Mouse (Mus musculus) stomach, postnatal 0 days (tissue): ENCODE measurements at regions not wholly inside any gene's neighbourhood (a gene's known extent, or its start where the extent isn't known, plus 50 kb on each side); places are given as distances from the start of the nearest gene placed in this dataset.

Experiments
- ATAC-seq: fragments of 200-750 bp; cut with Nextera tagmentation; 2 replicates; pipeline ENCODE4 v1.8.0; 2017; ENCODE audit not compliant: low FRiP score, low TSS enrichment
- DNase-seq: peaks from one replicate; pipeline ENCODE4 v3.0.0-alpha.2; 2016; ENCODE audit warnings: low spot score
- H3K27ac ChIP-seq: fragments of 300-500 bp; sonication (generic); replicated peaks from 2 replicates; pipeline ENCODE4 v1.5.1; 2014; ENCODE audit warnings: mild to moderate bottlenecking, control low read depth
- H3K27me3 ChIP-seq: fragments of 300-500 bp; sonication (generic); 2 replicates; pipeline ENCODE4 v1.6.1; 2014; ENCODE audit warnings: low read length; ENCODE audit not compliant: control insufficient read depth, insufficient read depth
- H3K36me3 ChIP-seq: fragments of 300-500 bp; sonication (generic); 2 replicates; pipeline ENCODE4 v1.6.1; 2014; ENCODE audit warnings: low read length, mixed read lengths; ENCODE audit not compliant: control insufficient read depth, insufficient read depth
- H3K4me1 ChIP-seq: fragments of 300-500 bp; sonication (generic); replicated peaks from 2 replicates; pipeline ENCODE4 v1.6.1; 2014; ENCODE audit warnings: antibody characterized with exemption; ENCODE audit not compliant: control insufficient read depth, insufficient read depth
- H3K4me2 ChIP-seq: fragments of 300-500 bp; sonication (generic); replicated peaks from 2 replicates; pipeline ENCODE4 v1.6.1; 2014; ENCODE audit warnings: low read depth, mild to moderate bottlenecking, control low read depth, moderate library complexity
- H3K4me3 ChIP-seq: fragments of 300-500 bp; sonication (generic); 2 replicates; pipeline ENCODE4 v1.5.1; 2014; ENCODE audit warnings: low read depth, low read length, control low read depth
- H3K9ac ChIP-seq: fragments of 300-500 bp; sonication (generic); 2 replicates; pipeline ENCODE4 v1.6.1; 2014; ENCODE audit warnings: mild to moderate bottlenecking, low read length, control low read depth, mixed read lengths
- H3K9me3 ChIP-seq: fragments of 300-500 bp; sonication (generic); 2 replicates; pipeline ENCODE4 v1.6.1; 2016; ENCODE audit warnings: low read length; ENCODE audit not compliant: control insufficient read depth
- CTCF ChIP-seq: IDR thresholded peaks from 2 replicates; pipeline ENCODE4 v1.5.1; 2016; ENCODE audit warnings: antibody characterized with exemption, low read depth, mild to moderate bottlenecking, moderate library complexity
- EP300 ChIP-seq: optimal IDR thresholded peaks from 2 replicates; pipeline ENCODE3; 2016; ENCODE audit warnings: antibody characterized with exemption
- WGBS: fragments of 180-500 bp; shearing (Covaris S2); extraction: QIAGEN DNeasy Blood & Tissue Kit; methylation state at CpG from one replicate; pipeline ENCODE4 v1.1.7; 2014; 5-methylcytosine and 5-hydroxymethylcytosine counted together

GRCm38 (mm10) chr8:66768379-66768969, 71.5 kb downstream of the Npy1r start:
- DNase-seq: no peak
- Histone ChIP-seq H3K4me3 (no peak overlapping the region), H3K27me3 (no peaks in the 10 kb centered on the region)

GRCm38 (mm10) chr8:66771111-66771510, 74.1 kb downstream of the Npy1r start:
- TF ChIP-seq CTCF: no peak
- TF ChIP-seq EP300: no peak
- no peak overlapping the region for H3K4me2 ChIP-seq
- no peak overlapping the region for H3K4me3 ChIP-seq
- 86% methylated on average over 4 of the region's 4 CpGs for WGBS
- no peaks in the 10 kb centered on the region for H3K27me3 ChIP-seq
- no peak overlapping the region for H3K27ac ChIP-seq
- DNase-seq: no peak
- H3K9me3 ChIP-seq: no peaks in the 10 kb centered on the region
- H3K4me1 ChIP-seq: no peaks in the 10 kb centered on the region
- no peaks in the 10 kb centered on the region for H3K36me3 ChIP-seq
- ATAC-seq: no peak
- no peak overlapping the region for H3K9ac ChIP-seq

More at GRCm38 (mm10) chr8:66768379-66768969, 71.5 kb downstream of the Npy1r start:
- no peak for TF ChIP-seq EP300
- TF ChIP-seq CTCF: no peak
- Histone ChIP-seq H3K4me1 (no peaks in the 10 kb centered on the region), H3K9me3 (no peaks in the 10 kb centered on the region), H3K36me3 (no peaks in the 10 kb centered on the region), H3K4me2 (no peak overlapping the region), H3K27ac (no peak overlapping the region), H3K9ac (no peak overlapping the region)
- ATAC-seq: peak; percentile 76

- ATAC-seq: no peak
- no peak overlapping the region for H3K4me3 ChIP-seq
- H3K9me3 ChIP-seq: no peaks in the 10 kb centered on the region
- no peak overlapping the region for H3K27ac ChIP-seq
- H3K9ac ChIP-seq: no peak overlapping the region
- H3K27me3 ChIP-seq: no peaks in the 10 kb centered on the region
- H3K36me3 ChIP-seq: no peaks in the 10 kb centered on the region
- no peak for DNase-seq
- no peak overlapping the region for H3K4me2 ChIP-seq
- no peaks in the 10 kb centered on the region for H3K4me1 ChIP-seq
- 51% methylated on average over 4 of the region's 4 CpGs for WGBS
- TF ChIP-seq EP300 (no peak), CTCF (no peak)
These were observed 75.7 kb downstream of the Npy1r start for GRCm38 (mm10) chr8:66772653-66773052.

- no peak for ATAC-seq
- 49% methylated on average over 14 of the region's 14 CpGs for WGBS
- no peaks in the 10 kb centered on the region for H3K4me1 ChIP-seq
- no peak for DNase-seq
- no peaks in the 10 kb centered on the region for H3K36me3 ChIP-seq
- no peaks in the 10 kb centered on the region for H3K9me3 ChIP-seq
- H3K4me3 ChIP-seq: no peak overlapping the region
- TF ChIP-seq CTCF (no peak), EP300 (no peak)
- H3K9ac ChIP-seq: no peak overlapping the region
- no peak overlapping the region for H3K4me2 ChIP-seq
- H3K27ac ChIP-seq: no peak overlapping the region
- no peaks in the 10 kb centered on the region for H3K27me3 ChIP-seq
These were observed 80.3 kb downstream of the Npy1r start for GRCm38 (mm10) chr8:66777115-66777877.

GRCm38 (mm10) chr8:66779622-66780021, 80.4 kb upstream of the Naf1 start:
- Histone ChIP-seq H3K4me1 (no peaks in the 10 kb centered on the region), H3K9me3 (no peaks in the 10 kb centered on the region), H3K4me3 (no peak overlapping the region), H3K9ac (no peak overlapping the region), H3K27ac (no peak overlapping the region), H3K36me3 (no peaks in the 10 kb centered on the region), H3K27me3 (no peaks in the 10 kb centered on the region), H3K4me2 (no peak overlapping the region)
- no peak for TF ChIP-seq CTCF
- TF ChIP-seq EP300: no peak
- WGBS: 90% methylated on average over 1 of the region's 1 CpGs
- ATAC-seq: no peak
- no peak for DNase-seq

- no peak for ATAC-seq
- Histone ChIP-seq H3K36me3 (no peaks in the 10 kb centered on the region), H3K4me3 (no peak overlapping the region), H3K27ac (no peak overlapping the region), H3K9me3 (no peaks in the 10 kb centered on the region), H3K27me3 (no peaks in the 10 kb centered on the region), H3K4me1 (no peaks in the 10 kb centered on the region), H3K4me2 (no peak overlapping the region), H3K9ac (no peak overlapping the region)
- no peak for DNase-seq
- 56% methylated on average over 2 of the region's 2 CpGs for WGBS
- TF ChIP-seq CTCF (no peak), EP300 (no peak)
These were observed 77.4 kb upstream of the Naf1 start for GRCm38 (mm10) chr8:66782656-66783055.
